9 mouse cellular contexts compared by ENCODE assay signal in the genomic region with DNA sequence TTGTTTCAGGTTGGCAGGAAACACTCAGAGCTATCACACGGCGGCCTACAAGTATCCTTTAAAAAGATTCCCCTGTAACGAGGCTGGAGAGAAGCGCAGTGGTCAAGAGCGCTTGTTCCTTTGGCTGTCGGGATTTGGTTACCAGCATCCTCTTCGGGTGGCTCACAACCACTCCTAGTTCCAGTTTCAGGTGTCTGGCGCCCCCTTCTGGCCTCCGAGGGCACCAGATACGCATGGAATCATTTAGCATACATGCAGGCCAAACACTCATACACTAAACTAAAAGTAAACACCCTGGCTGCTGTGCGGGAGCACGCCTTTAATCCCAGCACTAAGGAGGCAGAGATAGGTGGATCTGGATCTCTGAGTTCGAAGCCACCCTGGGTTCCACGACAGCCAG. TPM values are rescaled to one million over a fixed set of nuclear protein-coding genes. Genes with fewer than 3 reads are reported as not detected.
DNase-seq lines count a peak whose midpoint lies in the region; ATAC-seq and TF ChIP-seq lines count a peak whose summit lies in the region.
"Had no signal": no experiment of that assay in that cellular context is flagged by ENCODE, and none has a peak within 500 bp of the region (broad histone marks: within the 10 kb centered on the region; RNA-seq: fewer than 3 reads in every experiment).

No protein-coding gene starts in this region.

- H3K27me3 ChIP-seq in kidney, postnatal 0 days (ENCODE audit: insufficient read depth, low read length), result no peaks in the 10 kb centered on the region
- H3K27me3 ChIP-seq: liver, embryonic 15.5 days had no signal

- no peak for ATAC-seq in kidney, postnatal 0 days (replicated peaks; ENCODE audit: low FRiP score, low read depth)
- ATAC-seq in frontal cortex, adult (ENCODE audit: low TSS enrichment), result no peak

- peaks cover 4% of the 10 kb centered on the region for H3K4me1 ChIP-seq in kidney, postnatal 0 days (replicated peaks; ENCODE audit: insufficient read depth, low read length)
- H3K4me1 ChIP-seq in embryonic fibroblast, embryonic 13.5 days (ENCODE audit: control insufficient read depth, insufficient read depth, low read length), result peaks cover 3% of the 10 kb centered on the region

- TF ChIP-seq POLR2A in embryonic fibroblast, embryonic 13.5 days (IDR thresholded peaks at IDR 0.05; ENCODE audit: low read depth, low read length), result no peak

- no peak overlapping the region for H3K9ac ChIP-seq in kidney, postnatal 0 days (ENCODE audit: low read depth, low read length)
- H3K9ac ChIP-seq: liver, embryonic 15.5 days had no signal

- H3K36me3 ChIP-seq in kidney, postnatal 0 days (ENCODE audit: insufficient read depth, low read length), result no peaks in the 10 kb centered on the region
- H3K36me3 ChIP-seq: liver, embryonic 15.5 days had no signal

- H3K4me3 ChIP-seq in kidney, postnatal 0 days (replicated peaks; ENCODE audit: low read depth, low read length), result no peak overlapping the region
- H3K4me3 ChIP-seq in embryonic fibroblast, embryonic 13.5 days (ENCODE audit: insufficient read depth, low read length), result no peak overlapping the region
- H3K4me3 ChIP-seq: liver, embryonic 15.5 days had no signal

- TF ChIP-seq CTCF in kidney, postnatal 0 days (IDR thresholded peaks at IDR 0.05; ENCODE audit: low read depth), result peak; percentile 64
- TF ChIP-seq CTCF in embryonic fibroblast, embryonic 13.5 days (IDR thresholded peaks at IDR 0.05; ENCODE audit: borderline replicate concordance, insufficient read depth, low read length), result 0 out of 2 replicates have a peak, but pooled peaks have one; percentile 17

- DNase-seq in kidney, postnatal 0 days (ENCODE audit: low spot score), result no peak
- no peak for DNase-seq in kidney, adult 18-20 months
- DNase-seq in NIH3T3 (ENCODE audit: low read depth), result peak; percentile 61
- peak; percentile 26 to 43 for DNase-seq in spleen, postnatal 36 days (ENCODE audit: low spot score in 2 of 2)
- DNase-seq in left cerebral cortex, adult 11 months (ENCODE audit: low spot score), result no peak
- no peak for DNase-seq in heart, postnatal 14 days

- intact Hi-C loops in heart, postnatal 14 days (cut with DNase I), result no loop called here

- no peak overlapping the region for H3K4me2 ChIP-seq in kidney, postnatal 0 days (ENCODE audit: low read length)
- H3K4me2 ChIP-seq: liver, embryonic 15.5 days had no signal

- 43% methylated on average over 14 of the region's 14 CpGs for WGBS in kidney, postnatal 0 days

- H3K27ac ChIP-seq in kidney, postnatal 0 days, result no peak overlapping the region
- no peak overlapping the region for H3K27ac ChIP-seq in embryonic fibroblast, embryonic 13.5 days (ENCODE audit: insufficient read depth, low read length)
- H3K27ac ChIP-seq: liver, embryonic 15.5 days had no signal

- no peaks in the 10 kb centered on the region for H3K9me3 ChIP-seq in kidney, postnatal 0 days (replicated peaks; ENCODE audit: low read length)

RNA-seq across cellular contexts. Expression of gene Rnf10, which starts 3.3 kb away (rescaled TPM):
- polyA plus RNA-seq in kidney, postnatal 0 days (2015; fragmentation: Nextera tagmentation; extraction: Ambion mirVana), result 120 and 124 TPM in 2 replicates
- 163 and 168 TPM in 2 replicates for polyA plus RNA-seq in embryonic fibroblast, embryonic 13.5 days (2011; ENCODE audit: insufficient read length, low read depth, missing spikeins)
- total RNA-seq in heart, postnatal 14 days (2021), result 100 to 1,000 TPM; 389 to 391 TPM

RNA-seq across cellular contexts. Expression of gene Coq5, which starts 3.5 kb away (rescaled TPM):
- polyA plus RNA-seq in kidney, postnatal 0 days (2015; fragmentation: Nextera tagmentation; extraction: Ambion mirVana), result 44.7 and 46.6 TPM in 2 replicates
- polyA plus RNA-seq in embryonic fibroblast, embryonic 13.5 days (2011; ENCODE audit: insufficient read length, low read depth, missing spikeins), result 15.8 and 17.5 TPM in 2 replicates
- total RNA-seq in heart, postnatal 14 days (2021), result 100 to 1,000 TPM; 143 to 157 TPM

RNA-seq across cellular contexts. Expression of gene Dynll1, which starts 24.8 kb away (rescaled TPM):
- polyA plus RNA-seq in kidney, postnatal 0 days (2015; fragmentation: Nextera tagmentation; extraction: Ambion mirVana), result 1,395 and 1,475 TPM in 2 replicates
- 572 and 612 TPM in 2 replicates for polyA plus RNA-seq in embryonic fibroblast, embryonic 13.5 days (2011; ENCODE audit: insufficient read length, low read depth, missing spikeins)
- total RNA-seq in heart, postnatal 14 days (2021), result 100 to 1,000 TPM; 135 to 185 TPM

RNA-seq across cellular contexts. Expression of gene Pop5, which starts 40.4 kb away (rescaled TPM):
- 160 and 161 TPM in 2 replicates for polyA plus RNA-seq in kidney, postnatal 0 days (2015; fragmentation: Nextera tagmentation; extraction: Ambion mirVana)
- 18.6 and 22.8 TPM in 2 replicates for polyA plus RNA-seq in embryonic fibroblast, embryonic 13.5 days (2011; ENCODE audit: insufficient read length, low read depth, missing spikeins)
- total RNA-seq in heart, postnatal 14 days (2021), result 10 to 100 TPM; 27.6 to 29.8 TPM

RNA-seq across cellular contexts. Expression of gene Srsf9, which starts 51.0 kb away (rescaled TPM):
- 234 and 251 TPM in 2 replicates for polyA plus RNA-seq in kidney, postnatal 0 days (2015; fragmentation: Nextera tagmentation; extraction: Ambion mirVana)
- 90.7 and 96.9 TPM in 2 replicates for polyA plus RNA-seq in embryonic fibroblast, embryonic 13.5 days (2011; ENCODE audit: insufficient read length, low read depth, missing spikeins)
- 10 to 100 TPM; 26.3 to 26.9 TPM for total RNA-seq in heart, postnatal 14 days (2021)

Comparison
In these comparisons a context has a peak if more than half of its experiments do, and no peak if none do; other contexts are left out.
1. DNase-seq: peak in NIH3T3 (single experiment) and spleen, postnatal 36 days (2 of 2); none in kidney, postnatal 0 days (single experiment), kidney, adult 18-20 months (single experiment), left cerebral cortex, adult 11 months (single experiment) and heart, postnatal 14 days (0 of 2).